Mouse (Mus musculus): ENCODE results near the gene Tsen34. TPM values are rescaled to one million over a fixed set of nuclear protein-coding genes. Genes with fewer than 3 reads are reported as not detected.

The Tsen34 gene
- 18.8 and 66.6 TPM in 2 replicates for polyA plus RNA-seq (2012; ENCODE audit: low replicate concordance)

GRCm38 (mm10) chr7:3692382-3692986 lies at the start of gene Tsen34:
Gene Tsen34, plus strand, starts transcription at chr7:3692863.

GRCm38 (mm10) chr7:3644672-3645487 lies 47.8 kb upstream of the Tsen34 start, which contains the start of gene Cnot3:
Gene Cnot3, plus strand, starts transcription at chr7:3645268.

DNA sequence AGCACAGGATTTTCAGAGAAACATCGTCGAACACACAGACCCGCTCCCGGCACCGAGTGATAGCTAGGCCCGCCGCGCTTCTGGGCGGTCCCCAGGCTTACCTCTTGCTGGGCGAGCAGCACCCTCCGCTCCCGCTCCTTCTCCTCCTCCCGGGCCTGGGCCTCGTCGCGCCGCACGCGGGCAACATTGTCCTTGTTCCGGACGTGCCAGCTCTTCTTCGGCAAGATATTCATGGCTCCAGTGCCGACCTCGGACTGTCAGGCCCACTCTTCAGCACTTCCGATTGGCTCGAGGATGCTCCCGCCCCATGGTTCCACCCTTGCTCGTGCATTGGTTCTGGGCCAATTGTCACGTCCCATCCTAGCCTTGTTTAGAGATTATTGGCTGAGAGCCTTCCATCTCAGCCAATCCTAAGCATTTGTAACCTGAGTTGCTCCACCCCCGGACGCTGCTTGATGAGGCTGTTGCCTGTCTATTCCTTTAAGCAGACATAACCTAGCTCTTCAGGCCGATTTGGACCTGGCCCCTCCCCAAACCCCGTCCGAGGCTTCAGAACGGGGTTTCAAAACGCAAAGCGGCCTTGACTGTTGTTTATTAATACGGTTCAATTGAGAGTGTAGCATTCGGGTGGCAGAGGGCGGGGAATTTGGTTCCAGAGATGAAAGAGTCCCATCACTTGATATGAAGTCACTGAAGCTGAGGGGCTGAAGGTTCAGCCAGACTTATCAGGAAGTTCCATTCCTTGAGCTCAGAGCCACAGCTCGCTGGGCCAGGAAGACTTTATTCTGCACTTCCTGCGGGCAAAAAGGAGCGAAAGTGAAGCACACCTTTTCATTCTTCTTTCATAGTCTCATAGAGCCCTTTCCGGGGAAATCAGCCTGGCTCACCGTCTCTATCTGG lies 27.2 kb upstream of the Tsen34 start, which contains the start of gene Leng1:
Leng1 (minus strand) TSS at position 626 of the 900 bp plus-strand sequence.

DNA sequence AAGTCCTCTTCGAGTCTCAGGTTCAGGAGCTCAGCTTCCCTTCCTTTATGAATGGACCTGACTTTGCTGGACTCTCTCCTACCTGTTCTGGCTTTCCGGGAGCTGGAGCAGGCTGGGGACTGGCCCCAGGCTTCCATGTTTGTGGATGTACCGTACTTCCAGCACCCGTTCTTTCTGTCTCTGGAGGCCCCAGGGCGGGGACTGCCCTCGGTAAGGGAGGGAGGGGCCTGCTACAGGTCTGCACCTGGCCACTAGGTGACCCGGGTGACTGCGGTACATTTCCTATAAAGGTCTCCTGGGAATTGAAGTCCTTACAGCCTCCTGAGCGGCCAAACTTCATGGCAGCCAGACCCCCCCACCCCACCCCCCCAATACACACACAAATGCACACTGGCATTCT lies 15.3 kb upstream of the Tsen34 start, which contains the start of gene Tmc4:
Tmc4 (minus strand) TSS at position 212 of the 400 bp plus-strand sequence.

DNA sequence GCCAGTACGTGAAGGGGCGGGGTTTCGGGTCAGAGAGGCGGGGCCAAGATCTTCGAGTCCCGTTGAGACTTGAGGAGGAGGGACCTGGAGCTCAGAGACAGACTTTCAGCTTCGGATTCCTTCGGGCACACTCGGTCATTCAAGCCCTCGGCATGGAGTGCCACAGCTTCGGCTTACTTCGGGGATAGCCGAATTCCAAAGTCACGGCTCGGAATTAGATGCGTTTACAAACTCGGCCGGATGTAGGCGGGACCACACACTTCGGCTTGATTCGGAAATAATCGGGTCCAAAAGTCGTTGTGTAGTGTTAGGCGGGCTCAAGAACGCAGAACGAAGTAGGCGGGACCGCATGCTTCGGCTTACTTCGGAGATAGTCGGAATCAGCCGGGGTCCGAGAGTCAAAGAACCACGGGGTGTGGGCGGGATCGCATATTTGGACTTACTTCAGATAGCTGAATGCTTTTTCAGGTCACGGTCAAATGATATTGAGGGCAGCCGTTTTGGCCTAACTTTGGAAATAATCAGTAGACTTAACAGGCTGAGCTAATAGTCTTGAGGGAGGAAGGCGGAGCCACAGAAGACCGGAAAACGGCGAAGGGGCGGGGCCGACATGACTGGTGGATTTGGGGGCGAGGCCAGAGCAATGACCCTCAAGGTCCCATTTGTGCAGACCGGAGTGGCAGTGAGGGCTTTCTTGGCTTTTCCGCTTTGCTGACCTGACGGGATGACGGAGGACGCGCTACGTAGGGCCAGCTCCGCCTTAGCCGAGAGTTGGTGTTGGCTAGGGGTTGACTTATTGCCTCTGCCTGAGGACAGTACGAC lies 535 bp downstream of the Tsen34 start, which contains the start of gene Mboat7:
Mboat7 (minus strand) TSS at position 537 of the 822 bp plus-strand sequence.

DNA sequence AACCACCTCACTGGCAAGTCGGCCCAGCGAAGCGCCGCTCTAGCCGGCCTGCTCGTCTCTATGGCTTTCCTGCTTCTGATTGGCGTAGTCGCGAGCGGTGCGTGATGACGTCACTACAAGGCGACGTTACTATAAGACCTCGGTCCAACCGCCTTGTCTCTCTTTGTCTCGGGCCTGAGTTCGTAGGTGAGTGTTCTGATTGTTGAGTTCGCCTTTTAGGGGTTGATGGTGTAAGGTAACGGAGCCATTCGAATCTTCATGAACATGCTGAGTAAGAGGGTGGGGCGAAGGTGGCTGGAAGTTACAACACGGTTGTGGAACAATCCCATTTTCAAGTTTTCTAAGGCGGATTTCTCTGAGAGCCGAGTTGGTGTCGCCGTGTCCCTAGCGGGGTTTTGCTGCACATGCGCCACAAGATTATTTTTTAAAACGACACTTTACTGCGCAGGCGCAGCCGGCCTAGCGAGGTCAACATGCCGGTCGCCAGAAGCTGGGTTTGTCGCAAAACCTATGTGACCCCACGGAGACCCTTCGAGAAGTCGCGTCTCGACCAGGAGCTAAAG lies 11.3 kb downstream of the Tsen34 start, which contains the start of gene Rps9:
Rps9 (plus strand) TSS at position 115 of the 563 bp plus-strand sequence.

DNA sequence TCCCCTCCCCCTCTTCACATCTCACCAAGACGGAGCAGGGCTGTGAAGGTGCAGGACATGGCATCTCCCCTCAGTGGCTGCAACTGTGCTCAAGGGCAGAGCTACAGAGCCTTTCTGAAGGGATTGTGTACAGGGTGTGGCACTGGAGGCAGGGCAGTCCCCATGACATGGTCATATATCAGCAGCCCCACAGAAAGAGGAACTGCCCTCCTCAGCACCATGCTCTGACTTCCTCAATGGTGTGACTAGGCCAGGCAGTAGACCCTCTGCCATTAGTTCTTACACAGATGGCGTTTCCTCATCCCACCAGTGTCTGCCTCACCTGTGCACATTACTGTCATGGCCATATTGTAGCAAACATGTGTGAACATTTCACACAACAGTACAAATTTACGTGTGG lies 27.6 kb downstream of the Tsen34 start, which contains the start of gene Pirb:
Pirb (minus strand) TSS at position 124 of the 400 bp plus-strand sequence.

Other genes with a start within 250 kb of the Tsen34 start
- gene Tarm1, start 190.2 kb upstream of the Tsen34 start, polyA plus RNA-seq (2012; ENCODE audit: low replicate concordance): 0.16 TPM in 1 of 2 replicates, not detected in the other
- not detected in 2 replicates for gene Oscar, start 76.7 kb upstream of the Tsen34 start, polyA plus RNA-seq (2012; ENCODE audit: low replicate concordance)
- gene Ndufa3, start 75.5 kb upstream of the Tsen34 start, polyA plus RNA-seq (2012; ENCODE audit: low replicate concordance): 12.9 and 15.1 TPM in 2 replicates
- gene Tfpt, start 62.9 kb upstream of the Tsen34 start, polyA plus RNA-seq (2012; ENCODE audit: low replicate concordance): 13.0 and 25.9 TPM in 2 replicates
- gene Prpf31, start 62.9 kb upstream of the Tsen34 start, polyA plus RNA-seq (2012; ENCODE audit: low replicate concordance): 20.0 and 28.6 TPM in 2 replicates
- gene Cnot3, start 47.6 kb upstream of the Tsen34 start, polyA plus RNA-seq (2012; ENCODE audit: low replicate concordance): 465 and 678 TPM in 2 replicates
- 6.2 and 6.4 TPM in 2 replicates for gene Leng1, start 27.0 kb upstream of the Tsen34 start, polyA plus RNA-seq (2012; ENCODE audit: low replicate concordance)
- 1.4 and 4.6 TPM in 2 replicates for gene Tmc4, start 15.3 kb upstream of the Tsen34 start, polyA plus RNA-seq (2012; ENCODE audit: low replicate concordance)
- gene Mboat7, start 660 bp downstream of the Tsen34 start, polyA plus RNA-seq (2012; ENCODE audit: low replicate concordance): 81.3 and 120 TPM in 2 replicates
- gene Rps9, start 11.1 kb downstream of the Tsen34 start, polyA plus RNA-seq (2012; ENCODE audit: low replicate concordance): 67.0 and 502 TPM in 2 replicates
- 4.9 and 6.1 TPM in 2 replicates for gene Pirb, start 27.5 kb downstream of the Tsen34 start, polyA plus RNA-seq (2012; ENCODE audit: low replicate concordance)
- gene Gm15448, start 132.8 kb downstream of the Tsen34 start, polyA plus RNA-seq (2012; ENCODE audit: low replicate concordance): not detected in 2 replicates
- gene Pira2, start 152.2 kb downstream of the Tsen34 start, polyA plus RNA-seq (2012; ENCODE audit: low replicate concordance): 0.50 TPM in 1 of 2 replicates, not detected in the other
- gene Gm14548, start 205.3 kb downstream of the Tsen34 start, polyA plus RNA-seq (2012; ENCODE audit: low replicate concordance): 0.46 and 0.67 TPM in 2 replicates
- gene Lilra6, start 222.6 kb downstream of the Tsen34 start, polyA plus RNA-seq (2012; ENCODE audit: low replicate concordance): 1.5 and 2.2 TPM in 2 replicates